Mouse (Mus musculus) regulatory T cell (primary cell): ENCODE measurements at regions not wholly inside any gene's neighbourhood (a gene's known extent, or its start where the extent isn't known, plus 50 kb on each side); places are given as distances from the start of the nearest gene placed in this dataset.

Experiments
- in situ Hi-C: fragments of 300-600 bp; cut with MboI, MseI; formaldehyde crosslinking; loops from one replicate; pipeline ENCODE4 v1.15.1; 2025; ENCODE audit warnings: high pct_unique_total_duplicates

- in situ Hi-C loops, result no loop called here
Measured at GRCm38 (mm10) chr16:46587056-46587455, 88.7 kb upstream of the Nectin3 start.

DNA sequence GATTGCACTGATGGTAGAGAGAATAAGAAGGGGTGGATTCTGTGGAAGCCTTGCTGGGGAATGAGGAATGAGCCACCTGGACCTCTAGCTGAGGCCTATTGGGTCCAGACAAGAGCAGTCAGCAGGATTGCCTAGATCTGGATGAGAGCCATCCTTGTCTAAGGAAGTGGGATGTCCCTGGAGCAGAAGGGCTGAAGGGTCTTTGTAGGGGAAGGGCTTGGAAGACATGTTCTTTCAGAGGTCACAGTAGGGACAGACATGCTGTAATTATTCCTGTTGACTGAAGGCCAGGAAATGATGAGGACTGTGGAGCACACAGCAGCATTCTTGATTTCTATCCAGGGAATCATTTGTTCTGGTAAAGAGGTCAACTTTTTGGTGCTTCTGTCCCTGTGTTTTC, 86.2 kb upstream of the Nectin3 start:
- in situ Hi-C loops, result no loop called here

DNA sequence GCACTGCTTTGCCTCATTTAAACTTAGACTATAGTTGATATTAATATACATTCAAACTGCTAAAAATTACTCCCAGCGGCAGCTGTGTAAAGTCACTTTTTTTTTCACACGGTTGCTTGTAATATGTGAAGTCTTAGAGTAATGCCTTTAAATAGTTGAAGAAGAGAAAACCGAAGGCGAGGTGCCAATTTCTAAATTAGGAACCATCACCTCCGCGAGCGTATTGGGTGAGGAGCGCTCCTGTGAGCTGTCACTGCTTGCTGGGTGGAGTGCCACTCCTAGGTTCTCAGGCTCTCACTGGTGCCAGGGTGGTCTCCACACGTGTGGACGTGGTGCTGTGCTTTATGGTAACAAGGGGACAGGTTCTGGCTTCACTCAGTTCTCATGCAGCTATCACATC, 82.8 kb upstream of the Nectin3 start:
- in situ Hi-C loops, result no loop called here

- in situ Hi-C loops, result no loop called here
Measured at GRCm38 (mm10) chr16:46574221-46574620, 75.9 kb upstream of the Nectin3 start.

DNA sequence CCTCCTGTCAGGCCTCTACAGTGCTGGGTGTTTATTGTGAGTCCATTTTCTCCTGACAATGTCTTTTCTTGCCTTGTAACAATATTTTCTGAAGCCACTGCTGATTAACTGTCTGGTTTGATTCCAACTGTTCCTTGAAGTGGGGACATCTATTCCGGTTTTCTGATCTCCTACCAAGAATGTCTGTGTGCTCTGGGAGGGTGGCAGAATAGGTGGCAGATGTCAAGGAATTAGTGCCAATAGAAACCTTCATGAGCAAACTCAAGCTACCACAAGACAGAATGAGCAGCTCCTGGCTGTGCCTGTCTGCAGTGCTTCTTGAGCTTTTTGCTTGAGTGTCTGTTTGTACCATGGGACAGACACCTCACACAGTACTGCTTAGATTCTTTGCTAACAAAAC, 69.1 kb upstream of the Nectin3 start:
- in situ Hi-C loops, result no loop called here

GRCm38 (mm10) chr16:46566020-46566581, 67.8 kb upstream of the Nectin3 start:
- in situ Hi-C loops, result no loop called here

GRCm38 (mm10) chr16:46557281-46557680, 59.0 kb upstream of the Nectin3 start:
- in situ Hi-C loops, result no loop called here

GRCm38 (mm10) chr16:46548207-46548606, 49.9 kb upstream of the Nectin3 start:
- in situ Hi-C loops, result no loop called here
